Mouse (Mus musculus) lung, adult 2 months (tissue): Measurements from ENCODE around the gene Rsph6a.

ENCODE experiments used
- CTCF ChIP-seq: fragments of 200-500 bp; IDR thresholded peaks from 2 replicates; pipeline ENCODE4 v1.5.1; 2011; ENCODE audit warnings: mild to moderate bottlenecking, low read length, control low read depth; ENCODE audit not compliant: insufficient read depth
- POLR2A ChIP-seq: fragments of 200-500 bp; IDR thresholded peaks from 2 replicates; pipeline ENCODE4 v1.6.1; 2011; ENCODE audit warnings: low read depth, mild to moderate bottlenecking, control low read depth, low read length, borderline replicate concordance; ENCODE audit errors: extremely low read depth

GRCm38 (mm10) chr7:19067063-19067462 lies 12.6 kb downstream of the Rsph6a start:
- TF ChIP-seq POLR2A (no peak), CTCF (no peak)
